Mouse (Mus musculus): ENCODE results near the gene N4bp2l2. TPM values are rescaled to one million over a fixed set of nuclear protein-coding genes. Genes with fewer than 3 reads are reported as not detected.

Gene N4bp2l2
- polyA plus RNA-seq, 1 experiment from 2014 or later, result 32.6 TPM

DNA sequence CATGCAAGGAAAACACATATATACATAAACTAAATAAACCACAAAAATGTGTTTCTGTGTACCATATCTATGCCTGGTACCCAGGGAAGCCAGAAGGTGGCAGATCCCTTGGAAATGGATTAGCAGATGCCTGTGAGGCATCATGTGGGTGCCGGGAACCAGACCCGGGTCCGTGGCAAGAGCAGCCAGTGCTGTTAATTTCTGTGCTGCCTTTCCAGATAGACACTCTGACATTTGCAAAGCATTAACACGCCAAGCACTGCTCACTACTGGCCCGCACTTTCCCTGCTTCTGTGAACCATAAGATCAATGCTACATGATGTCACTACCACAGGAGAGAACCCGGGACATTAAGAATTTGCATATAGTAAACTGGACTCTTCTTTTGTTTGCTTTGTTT is 59.9 kb downstream of the N4bp2l2 start:
- H3K36me3 ChIP-seq, result peaks cover 27% of the 10 kb centered on the region
- no peak overlapping the region for H3K4me2 ChIP-seq
- H3K27me3 ChIP-seq, result no peaks in the 10 kb centered on the region
- WGBS, result 98% methylated on average over 6 of the region's 6 CpGs
- ATAC-seq (ENCODE audit: low read depth), result no peak
- H3K9ac ChIP-seq, result no peak overlapping the region
- no peaks in the 10 kb centered on the region for H3K9me3 ChIP-seq
- no peak overlapping the region for H3K27ac ChIP-seq (replicated peaks)
- no peak overlapping the region for H3K4me3 ChIP-seq
- peaks cover 13% of the 10 kb centered on the region for H3K4me1 ChIP-seq (replicated peaks)

DNA sequence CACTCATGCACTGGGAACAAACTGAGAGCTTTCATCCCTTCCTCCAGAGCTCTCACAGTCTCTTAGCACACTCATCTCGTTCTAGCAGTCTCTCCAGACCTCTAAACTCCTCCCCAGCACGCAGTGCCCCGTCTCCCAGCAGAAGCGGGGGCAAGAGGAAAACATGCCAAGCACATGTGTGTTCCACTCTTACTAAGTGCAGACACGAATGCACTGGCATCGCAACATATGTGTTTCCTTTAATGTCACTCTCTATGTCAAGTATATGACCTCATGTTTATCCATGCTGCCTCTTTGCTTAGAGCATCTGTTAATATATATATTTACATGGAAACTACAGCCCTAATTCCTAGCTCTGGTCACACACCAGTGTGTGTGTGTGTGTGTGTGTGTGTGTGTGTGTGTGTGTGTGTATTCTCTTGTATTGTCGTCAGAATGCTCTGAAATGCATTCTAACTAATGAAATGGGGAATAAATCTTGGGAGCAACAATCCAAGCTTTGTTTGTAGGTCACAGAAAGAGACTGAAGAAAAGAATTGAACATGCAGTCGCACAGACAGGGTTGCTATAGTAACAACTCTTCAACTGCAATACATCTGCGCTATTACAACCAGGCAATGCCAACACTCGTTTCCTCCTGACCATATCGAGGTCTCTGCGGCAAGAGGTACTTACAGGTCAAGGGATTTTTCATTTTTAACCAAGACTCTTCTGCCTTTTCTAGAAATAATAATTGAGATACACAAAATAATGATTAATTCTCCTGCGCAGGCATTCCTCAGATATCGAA is 64.3 kb downstream of the N4bp2l2 start:
- ATAC-seq (ENCODE audit: low read depth), result peak; percentile 66
- no peaks in the 10 kb centered on the region for H3K9me3 ChIP-seq
- peaks cover 11% of the 10 kb centered on the region for H3K36me3 ChIP-seq
- no peak overlapping the region for H3K4me2 ChIP-seq
- no peak overlapping the region for H3K4me3 ChIP-seq
- H3K9ac ChIP-seq, result no peak overlapping the region
- 0 out of 2 replicates have a peak overlapping the region, but pooled peaks have one; percentile 46 for H3K27ac ChIP-seq (replicated peaks)
- H3K4me1 ChIP-seq (replicated peaks), result peaks cover 25% of the 10 kb centered on the region
- peaks cover 11% of the 10 kb centered on the region; the same call in 1 of the 2 replicates for H3K27me3 ChIP-seq
- WGBS, result 39% methylated on average over 14 of the region's 14 CpGs

DNA sequence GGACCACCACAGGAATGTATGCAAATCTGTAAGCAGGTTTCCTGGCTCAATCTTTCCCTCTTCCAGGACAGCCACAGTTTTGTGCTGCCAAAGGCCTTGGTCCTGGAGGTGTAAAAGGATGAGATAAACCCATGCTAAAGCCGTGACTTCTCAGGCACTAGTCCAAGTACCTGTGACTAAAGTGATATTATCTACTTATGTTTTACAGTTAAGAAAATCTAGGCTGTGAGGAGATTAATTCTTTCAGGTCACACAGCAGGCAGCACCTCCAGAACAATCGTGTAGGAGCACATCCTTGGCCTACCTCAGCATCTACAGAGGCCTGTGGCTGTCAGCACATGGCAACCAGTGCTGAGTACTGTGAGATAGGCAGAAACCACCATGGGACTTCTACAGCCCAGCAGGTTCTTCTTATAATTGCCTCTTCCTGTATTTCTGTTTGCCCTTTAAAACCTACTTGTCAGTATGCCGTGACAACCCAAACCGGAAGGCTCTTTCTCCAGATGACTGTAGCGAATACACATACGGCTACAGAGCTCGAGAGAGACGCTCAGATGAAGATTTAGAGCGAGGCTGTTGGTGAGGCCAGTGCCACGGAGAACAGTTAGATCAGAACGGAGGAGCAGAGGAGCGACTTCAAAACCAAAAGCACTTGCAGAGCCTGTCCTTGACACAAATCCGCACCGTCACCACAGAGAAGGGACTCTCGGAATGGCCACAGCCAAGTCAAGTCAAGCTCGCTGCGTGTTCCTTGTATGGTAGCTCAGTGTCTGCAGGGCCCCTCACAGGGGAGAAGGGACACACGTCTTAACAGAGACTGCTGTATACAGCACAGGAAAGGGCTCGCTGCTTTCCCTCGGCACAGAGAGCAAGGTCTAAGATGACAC is 65.2 kb downstream of the N4bp2l2 start:
- no peaks in the 10 kb centered on the region for H3K9me3 ChIP-seq
- no peak overlapping the region for H3K4me2 ChIP-seq
- peaks cover 25% of the 10 kb centered on the region for H3K4me1 ChIP-seq (replicated peaks)
- H3K27me3 ChIP-seq, result peaks cover 19% of the 10 kb centered on the region
- peaks cover 3% of the 10 kb centered on the region; the same call in 1 of the 2 replicates for H3K36me3 ChIP-seq
- no peak overlapping the region for H3K4me3 ChIP-seq
- ATAC-seq (ENCODE audit: low read depth), result peak; percentile 49; the same call in 1 of the 2 replicates
- H3K27ac ChIP-seq (replicated peaks), result peak overlapping the region; percentile 46
- H3K9ac ChIP-seq, result no peak overlapping the region
- WGBS, result 59% methylated on average over 20 of the region's 20 CpGs

DNA sequence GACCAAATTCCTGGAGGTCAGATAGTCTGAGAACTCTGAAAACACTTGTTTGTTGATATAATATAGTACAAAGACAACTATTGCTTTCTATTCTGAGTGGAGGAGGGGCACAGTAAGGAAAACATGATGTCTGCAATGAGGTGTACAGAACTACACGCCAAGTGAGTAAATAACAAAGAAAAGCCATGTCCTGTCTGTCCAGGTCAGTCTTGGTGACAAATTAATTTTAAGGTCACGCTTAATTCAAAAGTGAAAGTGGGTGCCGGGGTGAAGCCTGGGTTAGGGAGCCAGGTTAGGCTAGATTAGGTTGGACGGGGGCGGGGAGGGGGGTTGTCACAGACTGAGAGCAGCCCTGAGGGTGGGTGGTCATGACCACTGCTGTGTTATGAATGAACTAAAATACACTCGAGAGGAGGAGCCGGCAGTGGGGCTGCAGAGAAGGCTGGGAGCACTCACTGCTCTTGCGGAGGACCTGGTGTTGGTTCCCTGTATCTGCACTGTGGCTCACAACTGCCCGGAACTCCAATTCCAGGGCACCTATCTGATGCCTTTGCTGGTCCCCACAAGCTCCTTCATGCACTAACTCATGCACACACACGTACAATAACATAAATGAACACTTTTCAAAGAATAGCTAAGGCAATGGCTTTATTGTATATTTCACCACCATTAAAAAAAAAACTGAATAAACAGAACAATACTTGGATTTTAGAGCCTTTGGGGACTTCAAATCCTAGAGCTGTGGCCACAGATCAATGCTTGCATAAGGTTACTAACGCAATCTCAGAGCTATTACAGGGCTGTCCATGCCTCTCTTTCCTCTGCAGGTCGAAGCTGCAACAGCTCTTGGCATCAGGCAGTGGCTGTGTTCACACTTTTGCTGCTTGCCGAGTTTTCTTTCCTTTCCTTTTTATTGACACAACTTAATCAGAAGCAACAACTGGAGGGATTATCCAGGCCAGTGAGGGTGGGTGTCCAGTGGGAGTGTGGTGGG is 66.4 kb downstream of the N4bp2l2 start:
- Histone ChIP-seq H3K4me2 (no peak overlapping the region), H3K4me3 (no peak overlapping the region), H3K9me3 (no peaks in the 10 kb centered on the region), H3K4me1 (replicated peaks) (peaks cover 30% of the 10 kb centered on the region), H3K27ac (replicated peaks) (no peak overlapping the region), H3K27me3 (peaks cover 30% of the 10 kb centered on the region), H3K36me3 (peaks cover 3% of the 10 kb centered on the region; the same call in 1 of the 2 replicates), H3K9ac (no peak overlapping the region)
- ATAC-seq (ENCODE audit: low read depth), result no peak
- 62% methylated on average over 13 of the region's 13 CpGs for WGBS

DNA sequence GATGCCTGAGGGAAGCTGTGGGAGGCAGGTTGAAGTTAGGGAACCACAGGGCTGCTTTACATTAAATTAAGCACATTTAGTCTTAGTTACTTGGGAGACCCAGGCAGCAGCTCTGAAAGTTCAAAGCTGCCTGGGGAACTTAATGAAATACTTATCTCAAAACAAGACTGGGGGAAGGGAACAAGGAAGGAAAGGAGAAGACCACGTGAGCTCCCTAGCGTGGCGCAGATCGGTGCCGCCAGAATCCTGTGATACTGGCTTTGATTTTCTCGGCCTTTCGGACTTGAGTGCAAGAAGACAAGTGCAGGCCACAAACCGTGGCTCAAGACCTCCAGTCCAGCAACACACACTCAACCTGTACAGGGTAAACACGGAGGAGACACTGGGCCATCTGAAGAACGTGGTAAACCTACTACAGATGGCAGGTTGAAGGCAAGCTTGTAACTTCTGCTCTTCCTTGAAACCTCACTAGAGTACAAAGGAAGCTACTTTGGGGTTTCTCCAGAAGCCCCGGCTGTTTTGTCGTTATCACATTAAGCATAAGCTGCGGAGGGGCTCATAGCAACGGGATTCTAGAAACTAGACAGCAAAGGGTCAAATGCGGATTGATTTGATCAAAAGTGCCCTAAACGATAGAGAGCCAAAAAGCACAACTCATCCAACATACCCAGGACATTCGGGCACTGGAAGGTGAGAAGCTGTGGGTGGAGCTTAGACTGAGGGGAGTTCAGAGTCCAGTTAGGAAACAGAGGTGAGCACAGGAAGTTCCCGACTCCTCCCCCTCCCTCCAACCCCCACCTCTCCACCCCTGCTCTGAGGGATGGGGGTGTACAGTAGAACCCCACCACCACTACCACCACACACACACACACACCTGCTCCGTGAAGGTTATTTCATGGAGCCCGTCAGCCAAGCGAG is 67.5 kb downstream of the N4bp2l2 start:
- 72% methylated on average over 21 of the region's 21 CpGs for WGBS
- Histone ChIP-seq H3K9me3 (no peaks in the 10 kb centered on the region), H3K27ac (replicated peaks) (no peak overlapping the region), H3K4me3 (no peak overlapping the region), H3K27me3 (peaks cover 36% of the 10 kb centered on the region), H3K4me2 (no peak overlapping the region), H3K9ac (no peak overlapping the region), H3K4me1 (replicated peaks) (peaks cover 33% of the 10 kb centered on the region), H3K36me3 (peaks cover 3% of the 10 kb centered on the region; the same call in 1 of the 2 replicates)
- ATAC-seq (ENCODE audit: low read depth), result no peak

DNA sequence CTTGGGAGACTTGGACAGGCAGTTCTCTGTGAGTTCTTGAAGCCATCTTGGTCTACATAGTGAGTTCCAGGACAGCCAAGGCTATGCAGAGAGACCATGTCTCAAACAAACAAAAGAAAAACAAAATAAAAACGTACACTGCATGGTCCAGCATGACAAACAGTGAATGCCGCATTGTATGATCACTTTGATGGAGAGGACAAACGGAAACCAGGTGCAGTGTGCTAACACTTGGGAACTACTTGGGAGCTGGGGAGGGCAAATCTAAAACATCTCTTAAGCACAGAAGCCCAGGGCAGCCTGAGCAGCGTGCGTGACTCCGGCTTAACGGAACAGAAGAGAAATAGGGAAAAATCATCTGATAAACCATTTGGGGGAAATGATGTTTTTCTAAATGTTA is 68.9 kb downstream of the N4bp2l2 start, which contains the start of gene N4bp2l1:
Gene N4bp2l1 (minus strand): TSS at position 101 of the 400 bp plus-strand sequence.
- ATAC-seq (ENCODE audit: low read depth), result no peak

DNA sequence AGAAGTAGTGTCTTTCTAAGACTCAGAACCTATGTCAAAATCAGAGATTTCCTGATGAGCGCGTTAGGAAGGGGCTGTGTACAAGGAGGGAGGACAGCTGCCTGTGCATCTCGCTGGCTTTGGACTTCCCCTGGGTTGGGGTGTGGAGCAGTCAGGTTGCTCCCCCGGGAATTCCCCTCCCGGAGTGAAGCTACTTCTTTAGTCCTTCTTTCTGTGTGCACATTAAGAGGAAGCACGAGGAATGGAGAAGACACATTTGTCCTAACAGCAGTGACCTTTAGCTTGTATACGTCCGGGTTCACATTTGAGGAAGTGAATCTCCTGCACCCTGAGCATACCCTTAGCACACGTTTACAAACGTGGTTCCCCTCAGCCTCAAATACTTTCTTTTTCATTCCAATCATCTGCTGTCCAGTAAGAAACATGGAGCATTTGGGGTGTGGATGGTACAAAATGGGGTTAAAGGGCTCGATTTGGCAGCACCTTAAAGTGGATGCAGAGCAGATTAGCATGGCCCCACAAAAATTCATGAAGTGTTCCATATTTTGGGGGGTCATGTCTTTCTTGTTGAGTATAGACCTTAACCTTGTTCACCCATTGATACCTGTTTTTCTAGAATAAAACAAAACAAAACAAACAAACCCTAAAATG is 70.5 kb downstream of the N4bp2l2 start:
- Histone ChIP-seq H3K27me3 (peaks cover 53% of the 10 kb centered on the region), H3K4me1 (replicated peaks) (peaks cover 22% of the 10 kb centered on the region), H3K9me3 (no peaks in the 10 kb centered on the region), H3K4me3 (no peak overlapping the region), H3K27ac (replicated peaks) (no peak overlapping the region), H3K36me3 (peaks cover 3% of the 10 kb centered on the region; the same call in 1 of the 2 replicates), H3K4me2 (peak overlapping the region; percentile 99), H3K9ac (no peak overlapping the region)
- WGBS, result 54% methylated on average over 11 of the region's 11 CpGs
- ATAC-seq (ENCODE audit: low read depth), result no peak

More for the DNA sequence above, 68.9 kb downstream of the N4bp2l2 start, which contains the start of gene N4bp2l1:
- H3K9ac ChIP-seq, result no peak within 1 kb of the TSS
- H3K4me2 ChIP-seq, result no peak within 1 kb of the TSS
- H3K9me3 ChIP-seq, result no peaks in the 10 kb centered on the region
- H3K4me1 ChIP-seq (replicated peaks), result peaks cover 37% of the 10 kb centered on the region
- H3K27ac ChIP-seq (replicated peaks), result no peak within 1 kb of the TSS
- 91% methylated on average over 7 of the region's 7 CpGs for WGBS
- H3K27me3 ChIP-seq, result peaks cover 49% of the 10 kb centered on the region
- no peak within 1 kb of the TSS for H3K4me3 ChIP-seq
- H3K36me3 ChIP-seq, result peaks cover 3% of the 10 kb centered on the region; the same call in 1 of the 2 replicates

DNA sequence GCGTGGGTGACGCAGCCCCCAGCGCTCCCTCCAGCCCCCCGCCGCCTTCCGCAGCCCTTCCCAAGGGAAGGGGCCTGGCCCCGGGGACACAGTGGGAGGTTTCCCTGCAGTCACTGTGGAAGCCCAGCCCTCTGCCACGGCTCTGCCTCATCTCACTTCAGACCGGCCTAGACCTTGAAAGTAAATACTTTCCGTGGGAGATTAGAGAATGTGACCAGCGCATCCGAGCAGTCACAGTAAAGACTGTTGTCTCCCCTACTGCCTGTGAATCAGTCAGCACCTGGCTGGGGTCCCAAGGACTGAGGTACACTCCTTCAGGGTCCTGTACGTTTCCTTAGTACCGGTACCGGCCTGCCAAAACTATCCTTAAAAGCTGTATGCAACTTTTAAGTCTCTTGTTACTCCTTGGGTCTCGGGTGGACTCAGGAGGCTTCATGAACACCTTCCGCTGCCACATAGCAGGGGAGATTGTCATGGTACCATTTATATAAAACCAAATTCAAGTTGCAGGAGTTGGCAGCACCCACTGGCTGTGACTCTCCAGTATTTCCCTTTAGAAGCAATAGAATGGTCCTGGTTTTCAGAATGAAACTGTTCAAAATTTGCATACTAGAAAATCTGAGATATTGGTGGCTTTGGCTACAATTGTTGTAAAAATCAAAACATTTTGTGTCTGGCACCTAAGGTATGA is 71.2 kb downstream of the N4bp2l2 start:
- Histone ChIP-seq H3K4me1 (replicated peaks) (peaks cover 15% of the 10 kb centered on the region), H3K36me3 (peaks cover 3% of the 10 kb centered on the region; the same call in 1 of the 2 replicates), H3K27ac (replicated peaks) (no peak overlapping the region), H3K9me3 (no peaks in the 10 kb centered on the region), H3K27me3 (peaks cover 53% of the 10 kb centered on the region), H3K9ac (peak overlapping the region; percentile 79), H3K4me3 (peak overlapping the region; percentile 83), H3K4me2 (peak overlapping the region; percentile 99)
- WGBS, result 9% methylated on average over 16 of the region's 17 CpGs
- ATAC-seq (ENCODE audit: low read depth), result no peak

DNA sequence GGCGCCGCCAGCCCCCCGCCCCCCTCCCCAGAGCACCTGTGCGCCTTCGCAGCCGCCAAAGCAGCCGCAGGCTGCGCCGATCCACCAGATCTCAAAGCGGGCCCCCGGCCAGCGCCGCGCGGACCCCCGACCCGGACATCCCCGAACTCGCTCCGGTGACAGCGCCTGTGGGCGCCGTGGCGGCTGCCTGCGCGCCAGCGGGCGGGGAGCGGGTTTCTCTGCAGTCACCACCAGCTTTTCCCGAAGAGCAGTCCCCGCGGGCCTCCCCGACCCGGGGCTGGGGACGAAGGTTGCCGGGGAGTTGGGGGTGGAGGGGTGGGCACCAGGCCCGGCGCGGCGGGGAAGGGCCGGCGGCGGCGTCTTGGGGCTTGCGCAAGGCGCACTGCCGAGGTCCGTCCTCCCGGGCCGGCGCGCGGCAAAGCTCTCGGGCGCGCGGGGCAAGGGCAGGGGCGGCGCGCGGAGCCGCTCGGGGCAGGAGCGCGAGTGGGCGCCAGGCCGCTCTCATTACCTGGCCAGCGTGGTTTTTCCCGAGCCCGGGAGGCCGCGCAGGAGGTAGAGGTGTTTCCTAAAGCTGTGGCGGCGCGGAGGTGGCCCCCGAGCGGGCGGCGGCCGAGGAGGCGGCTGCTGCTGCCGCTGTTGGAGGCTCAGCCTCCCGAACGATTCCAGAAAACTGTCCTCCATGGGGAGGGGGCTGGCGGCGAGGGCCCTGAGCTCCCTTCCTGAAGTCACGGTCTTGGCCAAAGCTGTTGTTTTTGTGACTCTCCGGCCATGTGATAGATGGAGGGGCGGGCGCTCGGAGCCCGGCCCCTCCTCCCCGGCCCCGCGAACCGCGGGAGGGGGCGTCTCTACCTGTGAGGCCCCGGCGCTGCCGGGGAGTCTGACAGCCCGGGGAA is 72.0 kb downstream of the N4bp2l2 start:
- Histone ChIP-seq H3K27me3 (peaks cover 53% of the 10 kb centered on the region), H3K4me2 (peak overlapping the region; percentile 99), H3K9ac (peak overlapping the region; percentile 79), H3K9me3 (no peaks in the 10 kb centered on the region), H3K4me3 (peak overlapping the region; percentile 83), H3K4me1 (replicated peaks) (peaks cover 15% of the 10 kb centered on the region), H3K36me3 (peaks cover 3% of the 10 kb centered on the region; the same call in 1 of the 2 replicates), H3K27ac (replicated peaks) (peak overlapping the region; percentile 13; the same call in 1 of the 2 replicates)
- under 1% methylated on average over 102 of the region's 102 CpGs for WGBS
- ATAC-seq (ENCODE audit: low read depth), result peak; percentile 78
